Mouse (Mus musculus) lung, embryonic 14.5 days (tissue): ENCODE measurements at regions not wholly inside any gene's neighbourhood (a gene's known extent, or its start where the extent isn't known, plus 50 kb on each side); places are given as distances from the start of the nearest gene placed in this dataset.

Experiments used
- ATAC-seq: fragments of 200-750 bp; cut with Nextera tagmentation; 2 replicates; pipeline ENCODE4 v1.8.0; 2017; ENCODE audit warnings: mild to moderate bottlenecking, moderate TSS enrichment, moderate library complexity; ENCODE audit not compliant: insufficient read depth
- DNase-seq: peaks from one replicate; pipeline ENCODE4 v3.0.0-alpha.2; 2015
- H3K27ac ChIP-seq: fragments of 300-500 bp; sonication (generic); 2 replicates; pipeline ENCODE4 v1.5.1; 2014; ENCODE audit warnings: low read depth, mild to moderate bottlenecking, moderate library complexity
- H3K27me3 ChIP-seq: fragments of 300-500 bp; sonication (generic); 2 replicates; pipeline ENCODE4 v1.6.1; 2014; ENCODE audit warnings: low read length, control low read depth; ENCODE audit not compliant: insufficient read depth
- H3K36me3 ChIP-seq: fragments of 300-500 bp; sonication (generic); 2 replicates; pipeline ENCODE4 v1.6.1; 2014; ENCODE audit warnings: control low read depth; ENCODE audit not compliant: insufficient read depth
- H3K4me1 ChIP-seq: fragments of 300-500 bp; sonication (generic); 2 replicates; pipeline ENCODE4 v1.6.1; 2014; ENCODE audit warnings: antibody characterized with exemption, control low read depth; ENCODE audit not compliant: insufficient read depth
- H3K4me2 ChIP-seq: fragments of 300-500 bp; sonication (generic); 2 replicates; pipeline ENCODE4 v1.6.1; 2014; ENCODE audit warnings: mild to moderate bottlenecking
- H3K4me3 ChIP-seq: fragments of 300-500 bp; sonication (generic); 2 replicates; pipeline ENCODE4 v1.5.1; 2014; ENCODE audit warnings: low read depth, low read length
- H3K9ac ChIP-seq: fragments of 300-500 bp; sonication (generic); 2 replicates; pipeline ENCODE4 v1.6.1; 2014
- H3K9me3 ChIP-seq: fragments of 300-500 bp; sonication (generic); 2 replicates; pipeline ENCODE4 v1.6.1; 2016; ENCODE audit warnings: low read depth, low read length, control low read depth
- CTCF ChIP-seq: IDR thresholded peaks from 2 replicates; pipeline ENCODE4 v1.5.1; 2016; ENCODE audit warnings: antibody characterized with exemption, low read depth
- WGBS: fragments of 180-500 bp; shearing (Covaris S2); extraction: QIAGEN DNeasy Blood & Tissue Kit; methylation state at CpG from one replicate; pipeline ENCODE4 v1.1.7; 2014; 5-methylcytosine and 5-hydroxymethylcytosine counted together

GRCm38 (mm10) chr2:54318559-54318958 is 117.6 kb upstream of the Galnt13 start:
- Histone ChIP-seq H3K4me1 (no peaks in the 10 kb centered on the region), H3K36me3 (no peaks in the 10 kb centered on the region), H3K27ac (no peak overlapping the region), H3K4me2 (no peak overlapping the region), H3K27me3 (no peaks in the 10 kb centered on the region), H3K9me3 (no peaks in the 10 kb centered on the region), H3K4me3 (no peak overlapping the region), H3K9ac (no peak overlapping the region)
- ATAC-seq (no peak), DNase-seq (no peak)
- 47% methylated on average over 3 of the region's 3 CpGs for WGBS
- no peak for TF ChIP-seq CTCF

GRCm38 (mm10) chr2:54366963-54367362 is 69.2 kb upstream of the Galnt13 start:
- no peaks in the 10 kb centered on the region for H3K36me3 ChIP-seq
- H3K27ac ChIP-seq, result no peak overlapping the region
- H3K4me1 ChIP-seq, result no peaks in the 10 kb centered on the region
- no peaks in the 10 kb centered on the region for H3K27me3 ChIP-seq
- no peak overlapping the region for H3K4me3 ChIP-seq
- no peaks in the 10 kb centered on the region for H3K9me3 ChIP-seq
- TF ChIP-seq CTCF, result no peak
- no peak for ATAC-seq
- no peak overlapping the region for H3K4me2 ChIP-seq
- no peak for DNase-seq
- no peak overlapping the region for H3K9ac ChIP-seq
- 45% methylated on average over 3 of the region's 3 CpGs for WGBS

GRCm38 (mm10) chr2:54379279-54379678 is 56.8 kb upstream of the Galnt13 start:
- ATAC-seq, result no peak
- 87% methylated on average over 2 of the region's 2 CpGs for WGBS
- H3K4me2 ChIP-seq, result no peak overlapping the region

More at GRCm38 (mm10) chr2:54379279-54379678, 56.8 kb upstream of the Galnt13 start:
- TF ChIP-seq CTCF, result no peak
- no peaks in the 10 kb centered on the region for H3K9me3 ChIP-seq
- H3K9ac ChIP-seq, result no peak overlapping the region
- no peak overlapping the region for H3K27ac ChIP-seq
- DNase-seq, result no peak
- no peak overlapping the region for H3K4me3 ChIP-seq
- no peaks in the 10 kb centered on the region for H3K27me3 ChIP-seq
- no peaks in the 10 kb centered on the region for H3K4me1 ChIP-seq
- no peaks in the 10 kb centered on the region for H3K36me3 ChIP-seq
